Mouse (Mus musculus): ENCODE measurements around the gene Prr19. TPM values are rescaled to one million over a fixed set of nuclear protein-coding genes. Genes with fewer than 3 reads are reported as not detected.
A peak's percentile ranks its signal among the peaks of the same experiment; 100 is the strongest.

The Prr19 gene
- polyA plus RNA-seq, 1 experiment from 2014 or later = 0.65 TPM

GRCm38 (mm10) chr7:25305481-25305880, 4.3 kb downstream of the Prr19 start:
- peaks cover 40% of the 10 kb centered on the region for H3K27me3 ChIP-seq (ENCODE audit: insufficient read depth, poor library complexity, severe bottlenecking)
- WGBS = 3% methylated on average over 2 of the region's 2 CpGs

GRCm38 (mm10) chr7:25305956-25306613, 4.9 kb downstream of the Prr19 start, which contains the start of gene Tmem145:
TSS of gene Tmem145 (plus strand) at chr7:25306106.
- Histone ChIP-seq H3K4me1 (peaks cover 13% of the 10 kb centered on the region), H3K36me3 (no peaks in the 10 kb centered on the region), H3K9me3 (no peaks in the 10 kb centered on the region; the same call in 1 of the 2 replicates), H3K27me3 (ENCODE audit: insufficient read depth, poor library complexity, severe bottlenecking) (peaks cover 42% of the 10 kb centered on the region), H3K4me3 (peak within 1 kb of the TSS; percentile 70), H3K27ac (no peak within 1 kb of the TSS)
- WGBS = under 1% methylated on average over 47 of the region's 47 CpGs
- peak; percentile 80 for DNase-seq (ENCODE audit: low spot score)

More at GRCm38 (mm10) chr7:25305481-25305880, 4.3 kb downstream of the Prr19 start:
- H3K36me3 ChIP-seq = no peaks in the 10 kb centered on the region
- H3K4me3 ChIP-seq = peak overlapping the region; percentile 70
- no peak overlapping the region for H3K27ac ChIP-seq
- peak; percentile 70 for DNase-seq (ENCODE audit: low spot score)
- H3K9me3 ChIP-seq = no peaks in the 10 kb centered on the region; the same call in 1 of the 2 replicates
- H3K4me1 ChIP-seq = peaks cover 15% of the 10 kb centered on the region

- H3K4me3 ChIP-seq = peak overlapping the region; percentile 70
- H3K4me1 ChIP-seq = peaks cover 11% of the 10 kb centered on the region
- DNase-seq (ENCODE audit: low spot score) = no peak
- no peak overlapping the region for H3K27ac ChIP-seq
- peaks cover 47% of the 10 kb centered on the region for H3K27me3 ChIP-seq (ENCODE audit: insufficient read depth, poor library complexity, severe bottlenecking)
- 44% methylated on average over 2 of the region's 2 CpGs for WGBS
- no peaks in the 10 kb centered on the region; the same call in 1 of the 2 replicates for H3K9me3 ChIP-seq
- H3K36me3 ChIP-seq = no peaks in the 10 kb centered on the region
Measured at GRCm38 (mm10) chr7:25306614-25306996, 5.4 kb downstream of the Prr19 start.

DNA sequence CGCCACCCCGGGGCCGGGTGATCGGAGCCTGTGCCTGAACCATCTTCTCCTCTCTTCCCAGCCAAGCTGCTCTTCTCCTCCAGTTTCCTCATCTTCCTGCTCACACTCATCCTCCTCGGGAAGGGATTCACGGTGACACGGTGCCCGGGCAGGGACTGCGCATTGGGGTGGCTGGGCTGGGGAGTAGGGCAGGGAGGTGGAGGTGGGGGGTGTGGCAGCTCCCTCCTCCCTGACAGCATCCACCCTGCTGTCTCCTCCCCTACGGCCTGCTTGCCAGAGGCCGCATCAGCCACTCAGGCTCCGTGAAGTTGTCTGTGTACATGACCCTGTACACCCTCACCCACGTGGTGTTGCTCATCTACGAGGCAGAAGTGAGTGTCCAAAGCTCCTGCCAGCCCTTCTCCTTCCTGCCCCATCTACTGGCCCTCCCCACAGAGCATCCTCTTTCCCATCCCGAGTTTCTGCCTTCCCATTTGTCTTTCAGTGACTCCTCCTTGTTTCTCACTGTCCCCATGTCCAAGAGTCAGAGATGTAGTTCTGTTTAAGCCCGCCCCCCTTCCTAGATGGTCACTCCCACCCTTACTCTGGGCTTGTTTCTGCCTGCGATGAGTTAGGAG, 7.6 kb downstream of the Prr19 start:
- Histone ChIP-seq H3K27me3 (ENCODE audit: insufficient read depth, poor library complexity, severe bottlenecking) (peaks cover 60% of the 10 kb centered on the region), H3K27ac (no peak overlapping the region), H3K4me1 (peaks cover 11% of the 10 kb centered on the region), H3K9me3 (no peaks in the 10 kb centered on the region; the same call in 1 of the 2 replicates), H3K4me3 (no peak overlapping the region), H3K36me3 (no peaks in the 10 kb centered on the region)
- no peak for DNase-seq (ENCODE audit: low spot score)
- WGBS = 59% methylated on average over 17 of the region's 17 CpGs

- WGBS = 79% methylated on average over 9 of the region's 9 CpGs
- DNase-seq (ENCODE audit: low spot score) = peak; percentile 63
- Histone ChIP-seq H3K36me3 (no peaks in the 10 kb centered on the region), H3K4me1 (peaks cover 12% of the 10 kb centered on the region), H3K27me3 (ENCODE audit: insufficient read depth, poor library complexity, severe bottlenecking) (peaks cover 66% of the 10 kb centered on the region), H3K4me3 (no peak overlapping the region), H3K27ac (no peak overlapping the region), H3K9me3 (no peaks in the 10 kb centered on the region; the same call in 1 of the 2 replicates)
Measured at GRCm38 (mm10) chr7:25309425-25309824, 8.2 kb downstream of the Prr19 start.

DNA sequence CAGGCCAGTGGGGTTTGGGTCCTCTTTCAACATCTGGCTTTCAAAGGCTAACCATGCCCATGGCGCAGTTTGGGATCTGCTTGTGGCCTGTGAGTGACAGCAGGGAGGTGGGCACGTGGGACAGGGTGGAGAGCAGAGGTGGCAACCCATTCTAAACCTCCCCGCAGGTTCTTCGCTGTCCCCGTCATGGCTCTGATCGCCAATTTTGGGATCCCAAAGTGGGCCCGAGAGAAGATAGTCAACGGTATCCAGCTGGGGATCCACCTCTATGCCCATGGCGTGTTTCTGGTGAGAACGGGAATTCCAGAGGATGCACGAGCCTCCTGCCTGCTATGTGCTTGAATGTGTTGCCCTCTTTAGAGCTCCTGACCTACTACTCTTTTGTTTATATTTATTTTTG, 10.0 kb downstream of the Prr19 start:
- Histone ChIP-seq H3K4me1 (peaks cover 17% of the 10 kb centered on the region), H3K36me3 (no peaks in the 10 kb centered on the region), H3K27ac (no peak overlapping the region), H3K9me3 (no peaks in the 10 kb centered on the region), H3K4me3 (no peak overlapping the region), H3K27me3 (ENCODE audit: insufficient read depth, poor library complexity, severe bottlenecking) (peaks cover 82% of the 10 kb centered on the region)
- DNase-seq (ENCODE audit: low spot score) = peak; percentile 69
- WGBS = 74% methylated on average over 11 of the region's 11 CpGs

GRCm38 (mm10) chr7:25313325-25313724, 12.1 kb downstream of the Prr19 start:
- peaks cover 28% of the 10 kb centered on the region for H3K4me1 ChIP-seq
- DNase-seq (ENCODE audit: low spot score) = no peak
- H3K27me3 ChIP-seq (ENCODE audit: insufficient read depth, poor library complexity, severe bottlenecking) = peaks cover 64% of the 10 kb centered on the region
- H3K27ac ChIP-seq = no peak overlapping the region
- H3K9me3 ChIP-seq = no peaks in the 10 kb centered on the region
- WGBS = 35% methylated on average over 7 of the region's 7 CpGs
- no peaks in the 10 kb centered on the region for H3K36me3 ChIP-seq
- no peak overlapping the region for H3K4me3 ChIP-seq

- Histone ChIP-seq H3K9me3 (no peaks in the 10 kb centered on the region), H3K27ac (peak overlapping the region; percentile 56), H3K27me3 (ENCODE audit: insufficient read depth, poor library complexity, severe bottlenecking) (peaks cover 52% of the 10 kb centered on the region), H3K36me3 (0 out of 2 replicates have a peak, but pooled peaks cover 2% of the 10 kb centered on the region), H3K4me3 (peak overlapping the region; percentile 75), H3K4me1 (peaks cover 28% of the 10 kb centered on the region)
- DNase-seq (ENCODE audit: low spot score) = no peak
- WGBS = 2% methylated on average over 51 of the region's 51 CpGs
Measured at GRCm38 (mm10) chr7:25314606-25315305, 13.5 kb downstream of the Prr19 start.

DNA sequence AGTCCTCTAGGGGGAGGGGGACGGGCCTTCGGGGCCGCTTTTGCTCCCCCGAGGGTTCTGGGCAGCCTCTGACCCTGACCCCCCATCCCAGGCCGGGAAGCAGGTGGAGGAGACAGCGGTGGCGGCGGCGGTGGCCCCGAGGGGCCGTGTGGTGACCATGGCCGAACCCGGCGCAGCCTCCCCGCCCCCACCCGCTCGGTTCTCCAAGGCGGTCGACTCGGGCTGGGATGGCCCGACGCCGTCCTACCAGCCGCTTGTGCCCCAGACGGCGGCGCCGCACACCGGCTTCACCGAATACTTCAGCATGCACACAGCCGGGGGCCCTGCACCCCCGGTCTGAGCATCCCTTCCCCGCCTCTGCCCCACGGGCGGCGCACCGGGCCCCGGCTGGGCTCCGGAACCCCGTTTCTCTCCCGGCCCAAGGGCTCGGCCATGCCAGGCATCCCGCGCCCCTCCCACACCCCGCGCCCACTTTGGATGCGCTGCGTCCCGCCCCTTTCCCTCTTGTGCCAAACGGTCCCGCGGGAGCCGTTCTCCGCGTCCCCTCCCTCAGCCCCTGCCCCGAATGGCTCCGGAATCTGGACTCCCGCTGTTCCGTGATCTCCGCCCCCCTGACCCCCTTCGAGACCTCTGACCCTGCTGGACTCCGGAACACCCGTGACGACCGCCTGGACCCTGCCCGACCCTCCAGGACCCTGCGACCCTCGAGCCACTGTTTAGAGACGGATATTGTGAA, 14.3 kb downstream of the Prr19 start:
- Histone ChIP-seq H3K4me3 (peak overlapping the region; percentile 75), H3K27ac (peak overlapping the region; percentile 56), H3K9me3 (no peaks in the 10 kb centered on the region), H3K27me3 (ENCODE audit: insufficient read depth, poor library complexity, severe bottlenecking) (peaks cover 52% of the 10 kb centered on the region), H3K4me1 (peaks cover 28% of the 10 kb centered on the region), H3K36me3 (0 out of 2 replicates have a peak, but pooled peaks cover 2% of the 10 kb centered on the region)
- DNase-seq (ENCODE audit: low spot score) = no peak
- under 1% methylated on average over 69 of the region's 69 CpGs for WGBS

DNA sequence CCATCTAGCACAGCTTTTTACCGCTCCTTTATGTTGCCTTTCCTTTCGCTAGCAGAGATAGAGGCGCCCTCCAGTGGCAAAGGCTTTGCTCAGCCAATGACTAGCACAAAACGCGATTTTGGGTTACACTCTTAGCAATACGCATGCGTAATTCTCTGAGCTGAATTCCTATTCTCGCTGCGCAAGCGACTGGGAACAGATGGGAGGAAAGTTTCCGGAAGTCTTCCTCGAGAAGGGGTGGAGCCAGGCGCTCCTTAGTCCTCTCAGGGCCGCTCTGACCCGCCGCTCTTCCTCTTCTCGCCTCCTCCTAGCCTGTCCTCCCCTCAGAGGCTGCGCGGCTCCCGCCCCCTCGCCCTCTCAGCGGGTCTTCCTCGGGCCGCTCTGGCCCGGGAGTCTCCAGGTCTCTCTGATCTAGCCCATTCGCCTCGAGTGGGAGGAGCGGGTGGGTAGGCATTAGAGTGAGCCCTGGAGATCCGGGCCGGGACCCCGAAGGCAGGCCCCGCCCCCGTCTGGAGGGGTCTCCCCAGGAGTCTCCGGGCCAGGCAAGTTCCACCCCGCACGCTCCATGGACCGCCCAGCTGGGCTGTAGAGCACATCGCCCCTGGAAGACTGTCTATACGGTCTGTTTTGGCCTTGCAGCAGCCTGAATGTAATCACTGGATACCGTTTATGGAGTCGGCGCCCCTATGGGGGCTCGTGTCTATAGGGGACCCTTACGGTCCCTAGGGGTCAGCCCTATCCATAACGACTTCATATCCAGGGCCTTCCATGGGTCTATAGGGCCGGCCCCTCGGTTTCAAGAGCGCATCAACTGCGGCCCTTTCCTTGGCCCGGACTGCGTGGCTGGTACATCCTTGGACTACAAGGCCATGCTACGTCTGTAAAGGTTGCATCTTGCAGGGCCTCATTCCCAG, 15.6 kb downstream of the Prr19 start, which contains the start of gene Megf8:
TSS of gene Megf8 (plus strand) at position 633 of the 914 bp plus-strand sequence.
- H3K27me3 ChIP-seq (ENCODE audit: insufficient read depth, poor library complexity, severe bottlenecking) = peaks cover 42% of the 10 kb centered on the region
- WGBS = 2% methylated on average over 52 of the region's 52 CpGs

DNA sequence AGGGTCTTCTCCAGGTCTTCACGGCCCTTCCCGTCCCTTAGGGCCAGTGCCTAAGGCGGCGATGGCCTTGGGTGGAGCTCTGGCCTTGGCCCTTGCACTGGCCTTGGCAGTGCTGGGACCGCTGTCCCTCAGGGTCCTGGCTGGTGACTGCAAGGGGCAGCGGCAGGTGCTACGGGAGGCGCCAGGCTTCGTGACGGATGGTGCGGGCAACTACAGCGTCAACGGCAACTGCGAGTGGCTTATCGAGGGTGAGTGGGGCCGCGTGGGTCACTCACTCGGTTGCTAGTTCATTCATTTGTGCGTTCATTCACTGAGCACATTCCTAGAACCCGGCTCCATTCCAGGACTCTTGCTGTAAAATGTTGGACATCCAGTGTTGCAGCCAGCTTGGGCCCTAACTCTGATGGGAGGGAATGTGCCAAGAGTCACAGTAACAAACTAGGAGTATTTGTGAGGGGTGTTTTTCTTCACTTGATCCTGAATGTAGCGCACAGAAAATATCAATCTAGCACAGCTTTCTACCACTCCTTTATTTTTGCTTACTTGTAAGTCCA, 16.3 kb downstream of the Prr19 start:
- Histone ChIP-seq H3K4me1 (peaks cover 44% of the 10 kb centered on the region), H3K27me3 (ENCODE audit: insufficient read depth, poor library complexity, severe bottlenecking) (peaks cover 35% of the 10 kb centered on the region), H3K4me3 (peak overlapping the region; percentile 75), H3K36me3 (0 out of 2 replicates have a peak, but pooled peaks cover 2% of the 10 kb centered on the region), H3K9me3 (no peaks in the 10 kb centered on the region), H3K27ac (peak overlapping the region; percentile 88)
- 18% methylated on average over 21 of the region's 21 CpGs for WGBS
- DNase-seq (ENCODE audit: low spot score) = no peak

More for the DNA sequence above, 15.6 kb downstream of the Prr19 start, which contains the start of gene Megf8:
- Histone ChIP-seq H3K4me1 (peaks cover 36% of the 10 kb centered on the region), H3K4me3 (peak within 1 kb of the TSS; percentile 75), H3K27ac (peak within 1 kb of the TSS; percentile 88), H3K9me3 (no peaks in the 10 kb centered on the region), H3K36me3 (0 out of 2 replicates have a peak, but pooled peaks cover 2% of the 10 kb centered on the region)
- peak; percentile 98 for DNase-seq (ENCODE audit: low spot score)
